Mouse (Mus musculus) embryonic facial prominence, embryonic 15.5 days (tissue): ENCODE measurements around the gene Foxr1. TPM values are rescaled to one million over a fixed set of nuclear protein-coding genes. Genes with fewer than 3 reads are reported as not detected.
A peak's percentile ranks its signal among the peaks of the same experiment; 100 is the strongest.
"Not testable (repeated sequence)": the region's sequence is repeated elsewhere in the genome, so short reads cannot be mapped to it uniquely, and the experiment has no call there.

Source experiments
- ATAC-seq: fragments of 200-750 bp; cut with Nextera tagmentation; 2 replicates; pipeline ENCODE4 v1.8.0; 2017; ENCODE audit warnings: low read depth, moderate TSS enrichment; ENCODE audit not compliant: insufficient number of reproducible peaks, low FRiP score, low TSS enrichment
- H3K27ac ChIP-seq: fragments of 300-500 bp; sonication (generic); replicated peaks from 2 replicates; pipeline ENCODE4 v1.5.1; 2015; ENCODE audit warnings: mild to moderate bottlenecking, inconsistent platforms
- H3K27me3 ChIP-seq: fragments of 300-500 bp; sonication (generic); 2 replicates; pipeline ENCODE4 v1.6.1; 2015; ENCODE audit warnings: inconsistent platforms
- H3K36me3 ChIP-seq: fragments of 300-500 bp; sonication (generic); 2 replicates; pipeline ENCODE4 v1.6.1; 2015; ENCODE audit warnings: mild to moderate bottlenecking, inconsistent platforms
- H3K4me1 ChIP-seq: fragments of 300-500 bp; sonication (generic); 2 replicates; pipeline ENCODE4 v1.6.1; 2015; ENCODE audit warnings: inconsistent platforms
- H3K4me2 ChIP-seq: fragments of 300-500 bp; sonication (generic); replicated peaks from 2 replicates; pipeline ENCODE4 v1.6.1; 2015; ENCODE audit warnings: mild to moderate bottlenecking, inconsistent platforms
- H3K4me3 ChIP-seq: fragments of 300-500 bp; sonication (generic); replicated peaks from 2 replicates; pipeline ENCODE4 v1.5.1; 2015; ENCODE audit warnings: mild to moderate bottlenecking, inconsistent platforms
- H3K9ac ChIP-seq: fragments of 300-500 bp; sonication (generic); 2 replicates; pipeline ENCODE4 v1.6.1; 2015; ENCODE audit warnings: inconsistent platforms
- H3K9me3 ChIP-seq: fragments of 300-500 bp; sonication (generic); replicated peaks from 2 replicates; pipeline ENCODE4 v1.6.1; 2016; ENCODE audit warnings: inconsistent platforms
- WGBS: fragments of 180-500 bp; shearing (Covaris S2); methylation state at CpG from one replicate; pipeline ENCODE4 v1.1.7; 2015; 5-methylcytosine and 5-hydroxymethylcytosine counted together
- polyA plus RNA-seq: library from polyadenylated mRNA; unstranded; fragments of >200 nt; fragmentation: Nextera tagmentation; extraction: Ambion mirVana; gene quantifications from 2 replicates; pipeline ENCODE4 v1.2.1, GENCODE M21; 2015

The Foxr1 gene
- polyA plus RNA-seq, 1 experiment from 2014 or later: not detected

GRCm38 (mm10) chr9:44475936-44476335 lies 35.0 kb upstream of the Foxr1 start:
- no peak overlapping the region for H3K4me3 ChIP-seq
- no peak overlapping the region for H3K27ac ChIP-seq
- H3K9me3 ChIP-seq: no peaks in the 10 kb centered on the region
- ATAC-seq: no peak
- no peak overlapping the region for H3K4me2 ChIP-seq
- no peak overlapping the region for H3K9ac ChIP-seq
- H3K27me3 ChIP-seq: no peaks in the 10 kb centered on the region
- H3K4me1 ChIP-seq: peaks cover 18% of the 10 kb centered on the region
- 95% methylated on average over 3 of the region's 3 CpGs for WGBS
- H3K36me3 ChIP-seq: no peaks in the 10 kb centered on the region

- no peak for ATAC-seq
- Histone ChIP-seq H3K4me3 (no peak overlapping the region), H3K9ac (no peak overlapping the region), H3K4me1 (peaks cover 9% of the 10 kb centered on the region), H3K4me2 (no peak overlapping the region), H3K36me3 (no peaks in the 10 kb centered on the region), H3K9me3 (no peaks in the 10 kb centered on the region), H3K27me3 (no peaks in the 10 kb centered on the region), H3K27ac (no peak overlapping the region)
- 40% methylated on average over 1 of the region's 1 CpGs for WGBS
These were observed 33.4 kb upstream of the Foxr1 start for GRCm38 (mm10) chr9:44474327-44474726.

GRCm38 (mm10) chr9:44473184-44473583 lies 32.2 kb upstream of the Foxr1 start:
- Histone ChIP-seq H3K36me3 (no peaks in the 10 kb centered on the region), H3K4me2 (no peak overlapping the region), H3K27ac (no peak overlapping the region), H3K4me3 (no peak overlapping the region), H3K27me3 (no peaks in the 10 kb centered on the region), H3K4me1 (peaks cover 9% of the 10 kb centered on the region), H3K9ac (no peak overlapping the region), H3K9me3 (no peaks in the 10 kb centered on the region)
- no peak for ATAC-seq
- 62% methylated on average over 3 of the region's 3 CpGs for WGBS

GRCm38 (mm10) chr9:44468800-44469199 lies 27.9 kb upstream of the Foxr1 start:
- no peaks in the 10 kb centered on the region for H3K27me3 ChIP-seq
- H3K36me3 ChIP-seq: no peaks in the 10 kb centered on the region
- no peak overlapping the region for H3K27ac ChIP-seq
- H3K9me3 ChIP-seq: no peaks in the 10 kb centered on the region
- no peak overlapping the region for H3K9ac ChIP-seq
- H3K4me1 ChIP-seq: no peaks in the 10 kb centered on the region
- 39% methylated on average over 2 of the region's 2 CpGs for WGBS
- ATAC-seq: no peak
- no peak overlapping the region for H3K4me3 ChIP-seq
- no peak overlapping the region for H3K4me2 ChIP-seq

GRCm38 (mm10) chr9:44468224-44468623 lies 27.3 kb upstream of the Foxr1 start:
- ATAC-seq: no peak
- H3K9me3 ChIP-seq: no peaks in the 10 kb centered on the region
- no peak overlapping the region for H3K9ac ChIP-seq
- H3K4me1 ChIP-seq: no peaks in the 10 kb centered on the region
- no peak overlapping the region for H3K4me2 ChIP-seq
- H3K27ac ChIP-seq: no peak overlapping the region
- H3K4me3 ChIP-seq: no peak overlapping the region
- 45% methylated on average over 7 of the region's 7 CpGs for WGBS
- H3K36me3 ChIP-seq: no peaks in the 10 kb centered on the region
- H3K27me3 ChIP-seq: no peaks in the 10 kb centered on the region

- H3K27ac ChIP-seq: no peak overlapping the region
- H3K4me2 ChIP-seq: no peak overlapping the region
- H3K27me3 ChIP-seq: no peaks in the 10 kb centered on the region
- H3K9ac ChIP-seq: no peak overlapping the region
- H3K9me3 ChIP-seq: no peaks in the 10 kb centered on the region
- no peak overlapping the region for H3K4me3 ChIP-seq
- H3K36me3 ChIP-seq: no peaks in the 10 kb centered on the region
- 0 out of 2 replicates have a peak, but pooled peaks cover 4% of the 10 kb centered on the region for H3K4me1 ChIP-seq
- 79% methylated on average over 5 of the region's 5 CpGs for WGBS
- ATAC-seq: no peak
These were observed 21.0 kb upstream of the Foxr1 start for GRCm38 (mm10) chr9:44461950-44462349.

GRCm38 (mm10) chr9:44457035-44457742 lies 16.3 kb upstream of the Foxr1 start:
- 5% methylated on average over 11 of the region's 11 CpGs for WGBS
- peaks cover 15% of the 10 kb centered on the region for H3K4me1 ChIP-seq
- H3K4me2 ChIP-seq: no peak overlapping the region
- no peaks in the 10 kb centered on the region for H3K9me3 ChIP-seq
- no peak overlapping the region for H3K27ac ChIP-seq
- H3K9ac ChIP-seq: no peak overlapping the region
- no peaks in the 10 kb centered on the region for H3K36me3 ChIP-seq
- H3K27me3 ChIP-seq: peaks cover 14% of the 10 kb centered on the region
- ATAC-seq: peak; percentile 49
- no peak overlapping the region for H3K4me3 ChIP-seq

- H3K4me2 ChIP-seq: peak within 1 kb of the TSS; percentile 26
- H3K9ac ChIP-seq: no peak within 1 kb of the TSS
- H3K36me3 ChIP-seq: no peaks in the 10 kb centered on the region
- H3K4me1 ChIP-seq: peaks cover 15% of the 10 kb centered on the region
- no peak within 1 kb of the TSS for H3K27ac ChIP-seq
- peaks cover 14% of the 10 kb centered on the region for H3K27me3 ChIP-seq
- no peaks in the 10 kb centered on the region for H3K9me3 ChIP-seq
- no peak for ATAC-seq
- H3K4me3 ChIP-seq: no peak within 1 kb of the TSS
- WGBS: 18% methylated on average over 4 of the region's 4 CpGs
These were observed 13.9 kb upstream of the Foxr1 start, which contains the start of gene Upk2 for GRCm38 (mm10) chr9:44454891-44455220. Gene Upk2, minus strand, starts transcription at chr9:44454976.

- Histone ChIP-seq H3K36me3 (no peaks in the 10 kb centered on the region), H3K27me3 (peaks cover 14% of the 10 kb centered on the region), H3K27ac (no peak overlapping the region), H3K9me3 (no peaks in the 10 kb centered on the region), H3K4me3 (no peak overlapping the region), H3K4me2 (peak overlapping the region; percentile 26), H3K9ac (no peak overlapping the region), H3K4me1 (peaks cover 15% of the 10 kb centered on the region)
- WGBS: 4% methylated on average over 14 of the region's 14 CpGs
- peak; percentile 83 for ATAC-seq
These were observed 13.4 kb upstream of the Foxr1 start for GRCm38 (mm10) chr9:44454132-44454890.

GRCm38 (mm10) chr9:44450387-44450786 lies 9.5 kb upstream of the Foxr1 start:
- H3K9me3 ChIP-seq: no peaks in the 10 kb centered on the region
- no peak overlapping the region for H3K4me3 ChIP-seq
- H3K4me1 ChIP-seq: peaks cover 11% of the 10 kb centered on the region
- no peaks in the 10 kb centered on the region for H3K36me3 ChIP-seq
- H3K27ac ChIP-seq: no peak overlapping the region
- H3K9ac ChIP-seq: no peak overlapping the region
- ATAC-seq: no peak
- H3K27me3 ChIP-seq: peaks cover 14% of the 10 kb centered on the region
- H3K4me2 ChIP-seq: no peak overlapping the region

GRCm38 (mm10) chr9:44444402-44445025 lies 3.6 kb upstream of the Foxr1 start:
- 84% methylated on average over 7 of the region's 7 CpGs for WGBS
- H3K36me3 ChIP-seq, H3K4me1 ChIP-seq: not testable (repeated sequence)

More at GRCm38 (mm10) chr9:44444402-44445025, 3.6 kb upstream of the Foxr1 start:
- not testable (repeated sequence) for H3K4me2 ChIP-seq, ATAC-seq, H3K27me3 ChIP-seq, H3K27ac ChIP-seq, H3K4me3 ChIP-seq, H3K9ac ChIP-seq, H3K9me3 ChIP-seq
